Mouse (Mus musculus): Measurements from ENCODE around the gene Eml4.

DNA sequence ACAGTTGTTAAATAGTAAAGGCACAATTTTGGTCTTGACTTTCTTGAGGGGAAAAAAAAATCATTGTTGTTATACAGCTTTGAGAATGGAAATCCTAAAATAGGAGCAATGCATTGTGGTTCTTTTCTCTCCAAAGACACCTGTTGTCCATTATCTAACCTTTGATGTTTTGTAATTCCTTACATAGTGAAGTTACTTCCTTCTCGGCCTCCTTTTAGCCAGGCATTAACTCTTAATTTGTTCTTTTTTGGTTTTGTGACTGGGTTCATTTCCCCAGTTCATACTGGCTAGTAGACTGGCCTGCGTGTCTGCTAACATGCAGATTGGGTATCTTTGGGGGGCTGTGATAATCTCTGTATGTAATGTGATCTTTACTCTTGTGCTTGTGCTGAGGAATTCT, 1.7 kb downstream of the Eml4 start:
- TF ChIP-seq MYOG (IDR thresholded peaks at IDR 0.05; ENCODE audit: control insufficient read depth, extremely low read depth, insufficient read length) (no peak), CTCF (IDR thresholded peaks at IDR 0.05; ENCODE audit: control insufficient read depth, insufficient read depth, insufficient read length) (no peak), CEBPB (IDR thresholded peaks at IDR 0.05; ENCODE audit: low read depth) (no peak), USF1 (IDR thresholded peaks at IDR 0.05; ENCODE audit: low read depth) (no peak), MYOD1 (IDR thresholded peaks at IDR 0.05; ENCODE audit: control insufficient read depth, insufficient read length, low read depth) (no peak), MAX (IDR thresholded peaks at IDR 0.05) (no peak), FOSL1 (IDR thresholded peaks at IDR 0.05; ENCODE audit: insufficient read depth, low read length, poor library complexity, severe bottlenecking) (no peak)

Data from C2C12 (cell line).